Mouse (Mus musculus) liver, embryonic 14.5 days (tissue): ENCODE results near the gene Fam198a. TPM values are rescaled to one million over a fixed set of nuclear protein-coding genes. Genes with fewer than 3 reads are reported as not detected.

Source experiments
- ATAC-seq: fragments of 200-750 bp; cut with Nextera tagmentation; 2 replicates; pipeline ENCODE4 v1.8.0; 2017; ENCODE audit warnings: moderate number of reproducible peaks, mild to moderate bottlenecking, moderate library complexity; ENCODE audit not compliant: insufficient read depth
- DNase-seq, 3 experiments: peaks; one replicate each; pipeline ENCODE4 v3.0.0-alpha.2; 2012 to 2013; ENCODE audit warnings: low read depth in 3 of 3, low spot score in 3 of 3
- H3K27ac ChIP-seq: fragments of 300-500 bp; sonication (generic); 2 replicates; pipeline ENCODE4 v1.5.1; 2014; ENCODE audit warnings: moderate library complexity, mild to moderate bottlenecking, control low read depth, inconsistent platforms
- H3K27me3 ChIP-seq: fragments of 300-500 bp; sonication (generic); 2 replicates; pipeline ENCODE4 v1.6.1; 2014; ENCODE audit warnings: mild to moderate bottlenecking, low read length, moderate library complexity; ENCODE audit not compliant: control insufficient read depth, insufficient read depth
- H3K36me3 ChIP-seq: fragments of 300-500 bp; sonication (generic); replicated peaks from 2 replicates; pipeline ENCODE4 v1.6.1; 2014; ENCODE audit warnings: low read depth; ENCODE audit not compliant: control insufficient read depth, insufficient read depth
- H3K4me1 ChIP-seq, 2 experiments: fragments of 200-500 bp in 1 of 2; fragments of 300-500 bp in 1 of 2; sonication (generic) in 1 of 2; replicated peaks; 2 replicates each; pipeline ENCODE4 v1.6.1; 2012 to 2014; ENCODE audit warnings: antibody characterized with exemption in 1 of 2, inconsistent platforms in 1 of 2, low read length in 1 of 2; ENCODE audit not compliant: control insufficient read depth in 2 of 2, insufficient read depth in 2 of 2
- H3K4me2 ChIP-seq: fragments of 300-500 bp; sonication (generic); 2 replicates; pipeline ENCODE4 v1.6.1; 2014; ENCODE audit warnings: low read depth, mild to moderate bottlenecking, control low read depth, moderate library complexity
- H3K4me3 ChIP-seq, 2 experiments: fragments of 200-500 bp in 1 of 2; fragments of 300-500 bp in 1 of 2; sonication (generic) in 1 of 2; 2 replicates each; pipeline ENCODE4 v1.5.1; 2012 to 2014; ENCODE audit warnings: low read depth in 2 of 2, low read length in 2 of 2, mild to moderate bottlenecking in 2 of 2, control low read depth in 1 of 2, inconsistent platforms in 1 of 2, moderate library complexity in 1 of 2; ENCODE audit not compliant: insufficient read depth in 1 of 2
- H3K9ac ChIP-seq: fragments of 300-500 bp; sonication (generic); replicated peaks from 2 replicates; pipeline ENCODE4 v1.6.1; 2014; ENCODE audit warnings: mild to moderate bottlenecking, control low read depth, moderate library complexity
- H3K9me3 ChIP-seq: fragments of 300-500 bp; sonication (generic); 2 replicates; pipeline ENCODE4 v1.6.1; 2016; ENCODE audit warnings: low read length, mixed read lengths; ENCODE audit not compliant: control insufficient read depth
- CTCF ChIP-seq: IDR thresholded peaks from 2 replicates; pipeline ENCODE4 v1.5.1; 2016; ENCODE audit warnings: antibody characterized with exemption, low read depth, control low read depth
- EP300 ChIP-seq: IDR thresholded peaks from 2 replicates; pipeline ENCODE4 v1.6.1; 2016; ENCODE audit warnings: antibody characterized with exemption, low read depth
- WGBS: fragments of 180-500 bp; shearing (Covaris S2); extraction: QIAGEN DNeasy Blood & Tissue Kit; methylation state at CpG from one replicate; pipeline ENCODE4 v1.1.7; 2014; ENCODE audit not compliant: insufficient replicate concordance; 5-methylcytosine and 5-hydroxymethylcytosine counted together
- polyA plus RNA-seq, 2 experiments: library from polyadenylated mRNA; depleted of rRNA in 1 of 2; stranded (reverse) in 1 of 2; unstranded in 1 of 2; fragments of >200 nt; fragmentation: Nextera tagmentation in 1 of 2; extraction: Ambion mirVana in 1 of 2; gene quantifications; 2 replicates each; pipeline versions ENCODE4 v1.2.1 to v1.2.3; 2012 to 2014

Fam198a gene
- polyA plus RNA-seq, 2 experiments = 0.08 to 0.10 TPM

GRCm38 (mm10) chr9:121964941-121965340, 14.2 kb downstream of the Fam198a start:
- no peaks in the 10 kb centered on the region for H3K36me3 ChIP-seq
- no peak for ATAC-seq
- WGBS = 72% methylated on average over 7 of the region's 7 CpGs

GRCm38 (mm10) chr9:121968258-121968657, 17.5 kb downstream of the Fam198a start:
- Histone ChIP-seq H3K4me3 (no peak overlapping the region), H3K27ac (no peak overlapping the region), H3K4me1 (no peaks in the 10 kb centered on the region), H3K36me3 (no peaks in the 10 kb centered on the region), H3K4me2 (no peak overlapping the region), H3K9me3 (no peaks in the 10 kb centered on the region), H3K9ac (no peak overlapping the region), H3K27me3 (no peaks in the 10 kb centered on the region)
- DNase-seq (no peak), ATAC-seq (no peak)
- TF ChIP-seq CTCF (no peak), EP300 (no peak)
- 57% methylated on average over 5 of the region's 5 CpGs for WGBS

More at GRCm38 (mm10) chr9:121964941-121965340, 14.2 kb downstream of the Fam198a start:
- Histone ChIP-seq H3K4me1 (no peaks in the 10 kb centered on the region), H3K4me3 (no peak overlapping the region), H3K27me3 (no peaks in the 10 kb centered on the region), H3K9me3 (no peaks in the 10 kb centered on the region), H3K4me2 (no peak overlapping the region), H3K9ac (no peak overlapping the region), H3K27ac (no peak overlapping the region)
- TF ChIP-seq EP300 (no peak), CTCF (no peak)
- no peak for DNase-seq

GRCm38 (mm10) chr9:121969841-121970381, 19.1 kb downstream of the Fam198a start:
- DNase-seq (no peak), ATAC-seq (no peak)
- H3K9ac ChIP-seq = no peak overlapping the region
- H3K27me3 ChIP-seq = no peaks in the 10 kb centered on the region
- no peak overlapping the region for H3K4me3 ChIP-seq
- no peaks in the 10 kb centered on the region for H3K36me3 ChIP-seq
- WGBS = 39% methylated on average over 5 of the region's 5 CpGs
- no peaks in the 10 kb centered on the region for H3K4me1 ChIP-seq
- H3K4me2 ChIP-seq = no peak overlapping the region
- H3K9me3 ChIP-seq = no peaks in the 10 kb centered on the region
- TF ChIP-seq CTCF (no peak), EP300 (no peak)
- no peak overlapping the region for H3K27ac ChIP-seq

GRCm38 (mm10) chr9:121973207-121973606, 22.4 kb downstream of the Fam198a start:
- Histone ChIP-seq H3K4me2 (no peak overlapping the region), H3K4me1 (no peaks in the 10 kb centered on the region), H3K9ac (no peak overlapping the region), H3K9me3 (no peaks in the 10 kb centered on the region), H3K36me3 (no peaks in the 10 kb centered on the region), H3K27me3 (no peaks in the 10 kb centered on the region), H3K27ac (no peak overlapping the region), H3K4me3 (no peak overlapping the region)
- DNase-seq (no peak), ATAC-seq (no peak)
- WGBS = 32% methylated on average over 1 of the region's 1 CpGs
- TF ChIP-seq CTCF = no peak
- no peak for TF ChIP-seq EP300

- no peak overlapping the region for H3K4me3 ChIP-seq
- H3K36me3 ChIP-seq = no peaks in the 10 kb centered on the region
- DNase-seq (no peak), ATAC-seq (no peak)
- no peak overlapping the region for H3K9ac ChIP-seq
- WGBS = 68% methylated on average over 12 of the region's 12 CpGs
- no peak overlapping the region for H3K27ac ChIP-seq
- no peaks in the 10 kb centered on the region for H3K27me3 ChIP-seq
- no peak overlapping the region for H3K4me2 ChIP-seq
- H3K4me1 ChIP-seq = no peaks in the 10 kb centered on the region
- no peaks in the 10 kb centered on the region for H3K9me3 ChIP-seq
- TF ChIP-seq EP300 = no peak
- no peak for TF ChIP-seq CTCF
These were observed 23.6 kb downstream of the Fam198a start for GRCm38 (mm10) chr9:121974141-121974986.
